Mouse (Mus musculus) stomach, postnatal 0 days (tissue): Measurements from ENCODE around the gene Nkx1-2. TPM values are rescaled to one million over a fixed set of nuclear protein-coding genes. Genes with fewer than 3 reads are reported as not detected.

Experiments
- ATAC-seq: fragments of 200-750 bp; cut with Nextera tagmentation; 2 replicates; pipeline ENCODE4 v1.8.0; 2017; ENCODE audit not compliant: low FRiP score, low TSS enrichment
- DNase-seq: peaks from one replicate; pipeline ENCODE4 v3.0.0-alpha.2; 2016; ENCODE audit warnings: low spot score
- H3K27ac ChIP-seq: fragments of 300-500 bp; sonication (generic); replicated peaks from 2 replicates; pipeline ENCODE4 v1.5.1; 2014; ENCODE audit warnings: mild to moderate bottlenecking, control low read depth
- H3K27me3 ChIP-seq: fragments of 300-500 bp; sonication (generic); 2 replicates; pipeline ENCODE4 v1.6.1; 2014; ENCODE audit warnings: low read length; ENCODE audit not compliant: control insufficient read depth, insufficient read depth
- H3K36me3 ChIP-seq: fragments of 300-500 bp; sonication (generic); 2 replicates; pipeline ENCODE4 v1.6.1; 2014; ENCODE audit warnings: low read length, mixed read lengths; ENCODE audit not compliant: control insufficient read depth, insufficient read depth
- H3K4me1 ChIP-seq: fragments of 300-500 bp; sonication (generic); replicated peaks from 2 replicates; pipeline ENCODE4 v1.6.1; 2014; ENCODE audit warnings: antibody characterized with exemption; ENCODE audit not compliant: control insufficient read depth, insufficient read depth
- H3K4me2 ChIP-seq: fragments of 300-500 bp; sonication (generic); replicated peaks from 2 replicates; pipeline ENCODE4 v1.6.1; 2014; ENCODE audit warnings: low read depth, mild to moderate bottlenecking, control low read depth, moderate library complexity
- H3K4me3 ChIP-seq: fragments of 300-500 bp; sonication (generic); 2 replicates; pipeline ENCODE4 v1.5.1; 2014; ENCODE audit warnings: low read depth, low read length, control low read depth
- H3K9ac ChIP-seq: fragments of 300-500 bp; sonication (generic); 2 replicates; pipeline ENCODE4 v1.6.1; 2014; ENCODE audit warnings: mild to moderate bottlenecking, low read length, control low read depth, mixed read lengths
- H3K9me3 ChIP-seq: fragments of 300-500 bp; sonication (generic); 2 replicates; pipeline ENCODE4 v1.6.1; 2016; ENCODE audit warnings: low read length; ENCODE audit not compliant: control insufficient read depth
- CTCF ChIP-seq: IDR thresholded peaks from 2 replicates; pipeline ENCODE4 v1.5.1; 2016; ENCODE audit warnings: antibody characterized with exemption, low read depth, mild to moderate bottlenecking, moderate library complexity
- EP300 ChIP-seq: optimal IDR thresholded peaks from 2 replicates; pipeline ENCODE3; 2016; ENCODE audit warnings: antibody characterized with exemption
- WGBS: fragments of 180-500 bp; shearing (Covaris S2); extraction: QIAGEN DNeasy Blood & Tissue Kit; methylation state at CpG from one replicate; pipeline ENCODE4 v1.1.7; 2014; 5-methylcytosine and 5-hydroxymethylcytosine counted together
- polyA plus RNA-seq: library from polyadenylated mRNA; unstranded; fragments of >200 nt; fragmentation: Nextera tagmentation; extraction: Ambion mirVana; gene quantifications from 2 replicates; pipeline ENCODE4 v1.2.1, GENCODE M21; 2015

The Nkx1-2 gene
- polyA plus RNA-seq, 1 experiment from 2014 or later = not detected

DNA sequence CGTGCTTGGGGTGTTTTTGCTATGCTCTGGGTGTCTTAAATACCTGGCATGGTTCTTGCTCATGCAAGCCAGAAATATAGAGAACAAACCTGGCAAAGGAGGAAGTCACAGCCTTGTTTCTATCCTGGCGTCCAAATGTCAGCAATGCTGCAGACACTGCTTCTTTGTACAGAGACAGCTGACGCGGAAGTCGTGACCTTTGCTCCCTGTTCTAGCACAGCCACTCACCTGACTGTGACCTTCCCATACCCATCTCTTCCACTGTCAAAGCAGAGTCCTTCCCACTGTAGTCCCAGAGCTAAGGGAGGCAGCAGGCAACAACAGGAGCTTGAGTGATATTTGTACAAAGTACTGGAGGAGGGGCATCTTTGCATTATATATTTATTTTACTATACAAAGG is 9.8 kb downstream of the Nkx1-2 start:
- no peak overlapping the region for H3K4me2 ChIP-seq

DNA sequence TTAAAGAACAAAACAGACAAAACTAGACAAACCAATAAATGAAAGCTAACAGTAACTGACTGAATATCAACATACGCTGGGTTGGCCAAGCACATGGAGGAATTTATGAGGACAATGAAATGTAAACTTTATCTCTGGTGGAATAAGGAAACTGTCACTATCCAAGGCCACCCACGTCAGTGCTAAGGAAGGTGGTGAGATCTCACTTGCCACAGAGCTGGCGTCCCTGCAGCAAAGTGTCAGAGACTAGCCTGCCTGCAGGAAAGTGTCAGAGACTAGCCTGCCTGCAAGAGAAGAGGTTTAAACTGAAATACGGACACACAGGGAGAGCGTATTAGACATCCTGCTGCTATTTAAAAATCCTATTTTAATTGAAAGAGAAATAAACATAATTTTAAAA is 12.3 kb downstream of the Nkx1-2 start:
- Histone ChIP-seq H3K9me3 (no peaks in the 10 kb centered on the region), H3K4me2 (no peak overlapping the region), H3K9ac (no peak overlapping the region), H3K27me3 (no peaks in the 10 kb centered on the region), H3K27ac (no peak overlapping the region), H3K4me1 (no peaks in the 10 kb centered on the region), H3K4me3 (no peak overlapping the region), H3K36me3 (no peaks in the 10 kb centered on the region)
- TF ChIP-seq CTCF (no peak), EP300 (no peak)
- 48% methylated on average over 5 of the region's 5 CpGs for WGBS
- DNase-seq (no peak), ATAC-seq (no peak)

More for the DNA sequence above, 9.8 kb downstream of the Nkx1-2 start:
- Histone ChIP-seq H3K4me1 (no peaks in the 10 kb centered on the region), H3K36me3 (no peaks in the 10 kb centered on the region), H3K9me3 (no peaks in the 10 kb centered on the region), H3K27ac (no peak overlapping the region), H3K27me3 (no peaks in the 10 kb centered on the region), H3K4me3 (no peak overlapping the region), H3K9ac (no peak overlapping the region)
- 46% methylated on average over 5 of the region's 5 CpGs for WGBS
- DNase-seq (no peak), ATAC-seq (no peak)
- TF ChIP-seq EP300 = no peak
- TF ChIP-seq CTCF = no peak

DNA sequence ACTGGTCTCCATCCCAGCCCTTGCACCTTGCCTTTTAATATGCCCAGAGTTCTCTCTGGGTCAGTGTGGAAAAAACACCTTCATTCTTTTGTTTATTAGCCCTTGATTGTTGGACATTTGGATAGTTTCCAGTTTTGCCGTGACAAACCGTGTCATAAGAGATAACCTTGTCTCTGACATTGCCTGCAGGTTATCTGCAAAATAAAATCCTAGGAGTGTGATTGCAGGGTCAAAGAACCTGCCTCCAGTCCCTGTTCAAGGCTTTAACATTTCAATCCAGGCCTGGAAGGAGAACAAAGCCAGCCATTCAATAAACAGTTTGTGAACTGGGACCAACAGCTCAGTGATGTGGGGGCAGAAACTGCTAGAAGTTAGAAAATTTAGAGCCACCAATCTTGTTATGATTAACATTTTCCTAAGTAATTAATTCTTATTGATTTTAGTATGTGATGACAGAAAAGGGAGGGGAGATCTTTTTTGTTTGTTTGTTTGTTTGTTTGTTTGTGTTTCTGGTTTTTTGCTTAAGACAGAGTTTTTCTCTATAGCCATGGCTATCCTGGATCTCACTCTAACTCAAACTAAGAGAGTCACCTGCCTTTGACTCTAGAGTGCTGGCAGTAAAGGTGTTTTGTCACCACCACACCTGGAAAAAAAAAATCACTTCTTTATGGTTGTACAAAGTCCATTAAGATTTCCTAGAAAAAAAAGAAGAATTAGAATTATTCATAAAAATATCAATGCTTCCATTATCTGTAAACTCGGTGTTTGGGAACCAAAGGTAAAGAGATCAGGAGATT is 13.5 kb downstream of the Nkx1-2 start:
- no peak for TF ChIP-seq CTCF
- TF ChIP-seq EP300 = no peak
- no peak for ATAC-seq
- Histone ChIP-seq H3K4me1 (no peaks in the 10 kb centered on the region), H3K9me3 (no peaks in the 10 kb centered on the region), H3K27ac (no peak overlapping the region), H3K36me3 (no peaks in the 10 kb centered on the region), H3K4me3 (no peak overlapping the region), H3K4me2 (no peak overlapping the region), H3K9ac (no peak overlapping the region), H3K27me3 (no peaks in the 10 kb centered on the region)
- WGBS = 50% methylated on average over 3 of the region's 3 CpGs
- DNase-seq = no peak

DNA sequence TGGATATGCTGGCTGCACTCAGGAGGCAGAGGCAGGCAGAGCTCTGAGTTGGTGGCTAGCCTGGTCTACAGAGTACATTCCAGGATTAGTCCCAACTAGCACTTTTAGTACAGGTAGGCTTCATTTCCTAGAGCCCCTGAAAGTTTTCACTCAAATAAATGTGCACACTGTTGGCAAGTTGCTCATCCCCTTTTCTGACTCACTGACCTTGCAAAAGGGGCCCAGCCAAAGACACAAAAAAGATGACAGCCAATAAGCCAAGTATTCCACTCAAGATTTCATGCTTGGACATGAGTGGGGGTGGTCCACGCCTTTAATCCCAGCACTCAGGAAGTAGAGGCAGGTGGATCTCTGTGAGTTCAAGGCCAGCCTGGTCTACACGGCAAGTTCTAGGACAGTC is 18.0 kb downstream of the Nkx1-2 start:
- Histone ChIP-seq H3K4me3 (no peak overlapping the region), H3K4me1 (no peaks in the 10 kb centered on the region), H3K27me3 (no peaks in the 10 kb centered on the region), H3K4me2 (no peak overlapping the region), H3K27ac (no peak overlapping the region), H3K9me3 (no peaks in the 10 kb centered on the region), H3K9ac (no peak overlapping the region), H3K36me3 (no peaks in the 10 kb centered on the region)
- no peak for TF ChIP-seq EP300
- TF ChIP-seq CTCF = no peak
- 90% methylated on average over 2 of the region's 2 CpGs for WGBS
- DNase-seq (no peak), ATAC-seq (no peak)

DNA sequence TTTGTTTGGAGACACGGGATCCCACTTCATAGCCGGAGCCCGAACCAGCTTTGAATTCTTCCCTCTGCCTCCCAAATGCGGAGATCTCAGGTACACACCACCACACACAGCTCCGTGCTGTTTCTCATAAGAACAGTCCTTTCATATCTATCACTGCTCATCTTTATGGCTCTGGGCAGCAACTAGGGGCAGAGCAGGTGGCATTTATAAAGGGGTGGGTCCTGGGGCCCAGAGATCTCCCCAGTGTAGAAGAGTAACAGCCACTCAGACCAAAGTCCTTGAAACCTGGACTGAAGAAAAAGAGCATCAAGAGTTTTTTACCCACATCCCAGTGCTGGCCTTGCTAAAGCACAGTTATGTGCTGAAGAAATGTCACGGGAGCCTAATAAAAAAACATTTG is 18.9 kb downstream of the Nkx1-2 start:
- Histone ChIP-seq H3K36me3 (no peaks in the 10 kb centered on the region), H3K4me1 (no peaks in the 10 kb centered on the region), H3K4me3 (no peak overlapping the region), H3K9ac (no peak overlapping the region), H3K4me2 (no peak overlapping the region), H3K27me3 (no peaks in the 10 kb centered on the region), H3K27ac (no peak overlapping the region), H3K9me3 (no peaks in the 10 kb centered on the region)
- ATAC-seq (no peak), DNase-seq (no peak)
- WGBS = 64% methylated on average over 6 of the region's 6 CpGs
- no peak for TF ChIP-seq CTCF
- no peak for TF ChIP-seq EP300

DNA sequence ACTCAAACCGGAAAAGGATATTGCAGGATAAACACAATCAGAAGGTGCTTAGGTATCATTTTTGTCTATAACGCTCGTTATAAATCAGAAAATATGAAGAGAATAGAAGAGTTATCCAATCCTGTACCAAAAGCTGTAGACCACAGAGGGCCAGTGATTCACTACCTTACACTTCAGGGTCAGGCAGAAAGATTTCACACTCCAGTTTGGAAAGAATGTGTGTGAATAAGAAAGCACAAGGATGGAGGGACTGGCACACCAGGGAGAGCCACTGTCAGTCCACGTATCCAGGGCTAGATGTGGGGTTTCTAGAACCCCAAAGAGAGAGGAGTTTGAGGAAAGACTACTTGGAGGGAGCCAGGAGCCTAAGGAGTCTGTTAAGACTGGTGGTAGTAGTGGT is 22.5 kb downstream of the Nkx1-2 start:
- Histone ChIP-seq H3K9me3 (no peaks in the 10 kb centered on the region), H3K27ac (no peak overlapping the region; the same call in 1 of the 2 replicates), H3K9ac (no peak overlapping the region), H3K27me3 (no peaks in the 10 kb centered on the region), H3K4me1 (peaks cover 9% of the 10 kb centered on the region), H3K36me3 (no peaks in the 10 kb centered on the region), H3K4me3 (0 out of 2 replicates have a peak overlapping the region, but pooled peaks have one; percentile 65), H3K4me2 (peak overlapping the region; percentile 48)
- TF ChIP-seq EP300 = no peak
- no peak for TF ChIP-seq CTCF
- 45% methylated on average over 4 of the region's 4 CpGs for WGBS
- DNase-seq (no peak), ATAC-seq (no peak)
